Mouse (Mus musculus) heart, adult 2 months (tissue): ENCODE measurements around the gene Ddx11.
A peak's percentile ranks its signal among the peaks of the same experiment; 100 is the strongest.

ENCODE experiments used
- CTCF ChIP-seq: fragments of 200-600 bp; IDR thresholded peaks from 2 replicates; pipeline ENCODE4 v1.8.1; 2022; ENCODE audit warnings: antibody characterized with exemption, mild to moderate bottlenecking, moderate library complexity
- EP300 ChIP-seq: fragments of 200-500 bp; IDR thresholded peaks from 2 replicates; pipeline ENCODE4 v1.6.1; 2011; ENCODE audit warnings: low read depth, low read length, control low read depth; ENCODE audit not compliant: insufficient read depth
- POLR2A ChIP-seq: fragments of 200-500 bp; IDR thresholded peaks from 2 replicates; pipeline ENCODE4 v1.6.1; 2011; ENCODE audit warnings: mild to moderate bottlenecking, low read depth, low read length, control low read depth; ENCODE audit not compliant: insufficient read depth

- 0 out of 2 replicates have a peak, but pooled peaks have one; percentile 17 for TF ChIP-seq CTCF
- peak; percentile 62; the same call in 1 of the 2 replicates for TF ChIP-seq POLR2A
- TF ChIP-seq EP300: no peak
Measured at GRCm38 (mm10) chr17:66123066-66123815, at the start of gene Ddx11.
